Mouse (Mus musculus): ENCODE data around the gene Camta1.

The Camta1 gene

DNA sequence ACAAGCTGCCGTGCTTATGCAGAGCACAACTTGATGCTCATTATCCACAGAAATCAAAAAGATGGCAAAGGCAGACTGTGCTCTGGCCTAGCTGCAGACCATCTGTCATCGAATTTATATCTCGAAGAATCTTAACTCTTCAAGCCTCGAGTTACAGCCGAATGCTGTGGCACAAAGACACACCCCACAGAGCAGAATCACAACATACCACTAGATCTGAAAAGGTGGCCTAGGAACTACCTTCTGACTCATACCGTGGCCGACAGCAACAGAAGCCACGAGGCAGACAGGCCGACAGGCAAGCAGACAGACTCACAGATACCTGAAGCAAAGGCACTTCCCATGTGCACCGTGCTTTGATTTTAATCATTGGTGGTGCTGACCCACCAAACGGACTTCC, 758.0 kb downstream of the Camta1 start:
- in situ Hi-C loops (cut with MboI; ENCODE audit: low sequenced_read_pairs): no loop called here

DNA sequence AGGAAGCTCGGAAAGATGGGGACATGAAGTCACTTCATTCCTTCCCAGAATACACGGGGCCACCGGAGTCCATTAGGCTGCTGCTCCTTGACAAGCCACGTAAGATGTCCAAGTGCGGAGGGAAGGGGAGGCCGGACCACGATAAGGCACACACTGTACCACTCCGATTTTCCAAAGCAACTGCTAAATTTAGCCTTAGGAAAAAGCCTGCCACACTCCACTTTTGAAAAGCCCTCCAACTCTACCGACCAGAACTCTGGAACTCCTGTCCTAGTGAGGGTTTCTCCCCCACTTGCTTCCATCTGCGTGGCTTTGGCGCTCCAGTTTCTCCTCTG, 764.6 kb downstream of the Camta1 start:
- in situ Hi-C loops (cut with MboI; ENCODE audit: low sequenced_read_pairs): loop anchor here (25.0 kb wide), 1 partner anchor 790 kb away; no protein-coding TSS in a partner anchor

DNA sequence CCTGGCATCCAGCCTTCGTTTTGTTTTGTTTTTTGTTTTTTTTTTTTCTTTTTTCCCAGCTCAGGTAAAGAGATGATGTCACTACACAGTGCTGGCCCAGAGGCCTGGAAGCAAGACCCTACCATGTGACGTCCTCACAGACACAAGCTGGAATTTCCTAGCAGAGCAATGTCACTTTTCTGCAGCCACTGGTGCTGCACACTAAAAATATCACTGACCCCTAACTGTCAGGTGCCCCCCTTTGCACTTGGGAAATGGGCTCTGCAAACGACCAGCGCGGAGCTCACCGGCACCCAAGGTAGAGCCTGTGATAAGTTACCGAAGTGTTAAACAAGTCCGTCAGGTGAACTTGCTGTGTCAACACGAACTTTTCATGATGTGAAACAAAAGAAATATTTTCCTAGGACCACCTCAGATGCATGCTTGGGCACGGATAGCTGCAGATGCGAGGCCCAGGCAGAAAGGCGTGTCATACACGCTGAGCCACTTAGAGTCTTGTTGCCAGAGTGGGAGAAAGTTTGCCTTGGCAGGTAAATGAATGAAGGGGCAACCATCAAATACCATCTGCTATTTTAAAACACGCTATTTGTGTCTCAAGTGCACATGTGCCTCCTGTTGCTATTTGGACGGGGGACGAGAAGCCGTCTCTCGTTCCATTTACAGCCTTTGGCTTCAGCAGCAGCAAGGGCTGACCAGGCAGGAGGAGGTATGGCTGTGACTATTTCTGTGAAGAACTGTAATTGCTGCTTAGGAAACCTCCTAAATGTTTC, 765.2 kb downstream of the Camta1 start:
- in situ Hi-C loops (cut with MboI; ENCODE audit: low sequenced_read_pairs): loop anchor here (25.0 kb wide), 1 partner anchor 791 kb away; no protein-coding TSS in a partner anchor

DNA sequence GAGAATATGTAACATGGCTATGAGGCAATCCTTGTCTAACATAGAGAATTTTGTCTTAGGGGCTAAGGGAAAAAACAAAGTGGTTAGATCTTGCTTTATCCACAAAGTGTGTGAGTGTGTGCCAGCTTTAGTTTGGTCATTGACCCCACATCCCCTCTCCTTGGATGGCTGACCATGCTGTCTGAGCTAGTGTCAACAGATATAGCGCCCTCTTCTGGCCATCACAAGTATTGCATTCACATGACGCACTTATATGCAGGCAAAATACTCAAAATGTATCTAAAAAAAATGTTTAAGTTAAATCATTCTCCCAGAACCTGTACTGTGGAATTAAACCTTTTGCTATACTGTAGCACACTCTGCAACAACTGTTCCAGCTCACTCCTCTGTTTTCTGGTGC, 766.5 kb downstream of the Camta1 start:
- in situ Hi-C loops (cut with MboI; ENCODE audit: low sequenced_read_pairs): loop anchor here (25.0 kb wide), 1 partner anchor 792 kb away; no protein-coding TSS in a partner anchor

DNA sequence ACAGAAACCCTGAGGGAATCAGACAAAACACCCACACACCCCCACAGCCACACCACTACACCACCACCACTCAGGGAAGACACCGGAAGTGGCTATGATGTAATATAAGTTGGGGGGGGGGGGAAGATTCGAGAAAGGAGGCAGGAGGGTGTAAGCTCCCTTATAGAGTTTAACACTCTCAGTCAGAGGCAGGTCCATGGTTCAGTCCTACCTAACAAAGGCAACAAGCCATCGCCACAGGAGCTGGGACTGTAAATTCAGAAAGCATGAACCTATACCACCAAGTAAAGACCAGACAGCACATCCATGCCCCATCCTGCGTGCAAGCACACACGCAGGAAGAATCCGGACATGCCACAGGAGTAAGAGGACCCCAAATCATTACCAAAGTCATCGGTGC, 772.4 kb downstream of the Camta1 start, which contains the start of gene Gm13090:
Gene Gm13090 (plus strand): TSS at position 301 of the 400 bp plus-strand sequence.
- in situ Hi-C loops (cut with MboI; ENCODE audit: low sequenced_read_pairs): loop anchor here (25.0 kb wide), 1 partner anchor 798 kb away; no protein-coding TSS in a partner anchor

DNA sequence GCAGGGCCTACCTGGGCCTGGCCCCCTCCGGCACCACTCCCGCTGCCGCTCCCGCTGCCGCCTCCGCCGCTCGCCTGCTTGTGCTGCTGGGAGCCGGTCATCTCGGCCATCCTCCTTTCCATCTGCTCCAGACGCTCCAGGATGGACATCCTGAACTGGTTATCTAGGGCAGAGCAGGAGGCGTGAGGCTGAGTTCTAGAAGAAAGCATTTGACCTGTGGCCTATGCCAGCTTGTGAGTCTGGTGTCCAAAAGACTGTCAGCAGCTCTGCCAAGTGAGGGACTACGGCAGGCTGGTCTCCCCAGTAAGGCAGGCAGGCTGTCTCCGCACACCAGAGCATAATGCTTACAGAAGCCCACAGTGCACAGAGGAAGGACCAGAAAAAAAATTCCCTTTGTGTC, 772.9 kb downstream of the Camta1 start:
- in situ Hi-C loops (cut with MboI; ENCODE audit: low sequenced_read_pairs): loop anchor here (25.0 kb wide), 1 partner anchor 798 kb away; no protein-coding TSS in a partner anchor

DNA sequence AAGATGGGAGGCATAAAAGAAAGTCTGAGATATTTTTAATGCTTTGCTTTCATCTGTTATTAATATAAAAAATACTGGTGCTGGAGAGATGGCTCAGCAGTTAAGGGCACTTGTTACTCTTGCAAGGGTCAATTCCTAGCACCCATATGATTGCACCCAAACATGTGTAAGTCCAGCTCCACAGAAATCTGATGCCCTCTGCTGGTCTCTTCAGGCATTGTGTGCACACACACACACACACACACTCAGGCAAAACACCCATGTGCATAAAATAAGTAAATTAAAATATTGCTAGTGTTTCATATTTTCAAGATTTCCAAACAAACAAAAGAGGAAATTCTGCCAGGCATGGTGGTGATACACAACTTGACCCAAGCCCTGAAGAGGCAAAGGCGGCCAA, 774.3 kb downstream of the Camta1 start:
- in situ Hi-C loops (cut with MboI; ENCODE audit: low sequenced_read_pairs): loop anchor here (25.0 kb wide), 1 partner anchor 800 kb away; no protein-coding TSS in a partner anchor

DNA sequence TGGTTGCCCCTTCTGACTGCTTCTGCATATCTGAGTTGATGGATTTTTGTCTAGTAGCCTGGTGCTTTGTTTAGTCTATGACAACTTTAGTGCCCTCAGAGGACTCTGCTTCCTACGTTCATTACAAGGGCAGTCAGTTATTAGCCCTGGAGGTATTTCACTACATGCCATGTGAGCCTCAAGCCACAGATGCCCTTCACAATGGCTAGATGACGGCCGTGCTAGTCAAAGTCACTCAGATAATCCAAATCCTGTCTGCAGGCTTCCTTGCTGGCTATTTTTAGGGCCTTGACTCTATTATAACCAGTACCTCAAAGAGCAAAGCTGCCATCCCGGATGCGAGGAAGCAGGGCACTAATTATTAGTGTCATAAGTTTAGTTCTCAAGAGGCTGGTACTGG, 778.6 kb downstream of the Camta1 start:
- in situ Hi-C loops (cut with MboI; ENCODE audit: low sequenced_read_pairs): loop anchor here (25.0 kb wide), 1 partner anchor 804 kb away; no protein-coding TSS in a partner anchor

DNA sequence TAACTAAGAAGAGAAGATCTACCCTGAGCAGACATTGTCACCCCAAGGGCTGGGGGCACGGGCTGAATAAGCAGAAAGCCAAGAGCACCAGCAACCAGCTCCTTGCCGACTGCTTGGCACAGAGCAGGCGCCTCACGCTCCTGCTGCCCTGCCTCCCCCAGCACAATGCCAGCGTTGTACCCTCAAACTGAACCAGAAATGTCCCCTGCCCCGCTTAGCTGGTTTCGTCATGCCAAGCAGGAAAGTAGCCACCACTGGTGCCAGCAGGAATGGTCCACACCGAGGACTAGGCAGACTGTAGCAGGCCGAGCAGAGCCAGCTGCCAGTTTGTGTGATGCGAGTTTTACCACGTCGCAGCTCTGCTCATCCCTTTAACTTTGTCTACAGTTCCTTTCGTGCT, 779.7 kb downstream of the Camta1 start:
- in situ Hi-C loops (cut with MboI; ENCODE audit: low sequenced_read_pairs): loop anchor here (25.0 kb wide), 1 partner anchor 805 kb away; no protein-coding TSS in a partner anchor

DNA sequence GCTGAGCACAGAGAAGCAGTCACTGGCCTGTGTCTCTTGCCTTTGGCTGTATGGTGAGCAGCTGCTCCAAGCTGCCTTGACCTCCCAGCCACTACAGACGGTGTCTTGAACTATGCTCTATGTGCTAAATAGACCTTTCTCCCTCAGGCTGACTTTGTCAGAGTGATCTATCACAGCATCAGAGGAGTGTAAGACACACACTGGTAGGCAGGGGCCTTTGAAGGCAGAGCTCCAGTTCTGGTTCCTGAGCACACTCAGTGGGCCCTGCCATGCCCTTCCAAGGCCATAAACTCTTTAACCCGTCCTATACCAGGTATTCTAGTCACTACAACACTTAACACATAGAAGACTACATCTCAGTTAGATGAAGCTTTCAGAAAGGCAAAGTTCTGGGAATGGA, 780.3 kb downstream of the Camta1 start:
- in situ Hi-C loops (cut with MboI; ENCODE audit: low sequenced_read_pairs): loop anchor here (25.0 kb wide), 1 partner anchor 806 kb away; no protein-coding TSS in a partner anchor

DNA sequence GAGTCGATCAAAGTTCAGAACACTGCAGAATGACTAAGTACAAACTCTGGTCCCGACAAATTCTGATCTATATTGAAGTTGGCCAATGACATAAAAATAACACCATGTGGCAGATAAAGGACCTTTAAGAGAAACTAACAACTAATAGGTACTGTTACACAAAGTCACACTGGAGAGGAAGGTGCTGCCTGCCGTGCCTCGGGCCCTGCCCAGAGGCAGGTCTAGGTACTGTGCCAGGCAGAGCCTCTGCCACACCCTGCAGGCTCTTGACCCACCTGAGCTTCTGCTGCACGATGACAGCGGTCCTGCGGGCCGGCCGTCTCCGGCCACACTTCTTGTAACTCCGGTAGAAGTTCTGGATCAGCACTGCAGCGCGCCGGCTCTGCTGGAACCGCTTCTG, 786.9 kb downstream of the Camta1 start:
- in situ Hi-C loops (cut with MboI; ENCODE audit: low sequenced_read_pairs): loop anchor here (25.0 kb wide), 1 partner anchor 812 kb away; no protein-coding TSS in a partner anchor

DNA sequence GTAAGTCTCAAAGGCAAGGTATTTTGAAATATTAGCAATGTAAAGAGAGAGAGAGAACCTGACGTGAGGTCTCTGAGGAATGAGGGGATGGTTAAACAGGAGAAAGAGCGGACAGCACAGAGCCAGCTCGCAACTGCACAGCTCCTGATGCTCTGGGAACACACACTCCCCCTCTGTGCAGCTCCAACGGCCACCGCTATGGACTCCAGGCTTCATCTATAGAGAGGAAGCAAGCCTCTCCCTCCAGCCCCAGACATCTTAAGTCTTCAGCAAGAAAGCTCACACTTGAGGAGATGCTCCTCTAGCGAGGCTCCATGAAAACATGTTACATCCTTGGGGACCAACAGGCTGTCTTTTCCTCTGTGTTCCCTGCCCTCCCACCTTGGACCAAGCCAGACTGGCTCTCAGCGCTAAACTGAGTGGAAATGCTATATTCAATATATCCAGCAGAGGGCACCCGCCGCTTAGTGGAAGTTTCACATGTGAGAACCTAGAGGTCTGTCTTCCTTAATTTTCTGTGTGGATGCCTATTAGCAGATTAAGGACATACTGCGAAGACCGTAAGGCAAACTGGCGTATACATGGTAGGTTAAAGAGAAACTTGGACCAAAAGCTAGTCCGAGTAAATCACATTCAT, 788.5 kb downstream of the Camta1 start:
- in situ Hi-C loops (cut with MboI; ENCODE audit: low sequenced_read_pairs): no loop called here

DNA sequence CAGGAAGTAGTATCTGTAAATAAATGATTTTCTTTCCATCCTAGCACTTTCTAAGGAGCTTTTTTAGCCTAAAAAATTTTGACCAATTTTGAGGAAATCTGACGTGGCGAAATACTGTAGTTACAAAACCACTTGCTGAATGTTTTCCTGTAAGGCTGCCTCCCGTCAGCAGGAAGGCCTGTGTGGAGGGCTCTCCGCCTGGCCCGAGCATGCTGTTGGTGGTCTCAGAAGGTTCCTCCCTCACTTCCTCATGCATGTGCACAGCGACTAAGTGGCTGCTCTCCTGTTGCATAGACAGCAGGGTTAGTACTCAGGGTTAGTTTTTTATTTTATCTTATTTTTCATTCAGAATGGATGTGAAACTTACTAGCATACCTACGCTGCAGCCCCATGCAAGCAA, 790.7 kb downstream of the Camta1 start:
- in situ Hi-C loops (cut with MboI; ENCODE audit: low sequenced_read_pairs): no loop called here

DNA sequence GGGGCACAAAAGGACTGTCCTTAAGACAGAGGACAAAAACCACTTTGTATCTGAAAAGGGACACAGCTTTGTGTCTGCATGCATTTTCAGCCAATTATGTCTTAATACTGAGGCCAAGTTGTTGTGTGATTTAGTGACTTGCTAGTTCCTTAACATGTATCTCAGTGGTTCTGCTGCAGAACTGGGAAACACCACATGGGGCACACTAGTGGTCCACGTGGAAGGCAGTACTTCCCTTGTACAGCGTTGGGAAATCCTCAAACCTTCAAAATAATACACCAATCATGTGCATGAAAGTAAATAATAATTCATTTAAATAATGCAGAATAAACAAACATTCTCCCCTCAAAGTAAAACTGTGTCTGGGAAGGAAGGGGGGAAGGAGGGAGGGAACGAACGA, 792.9 kb downstream of the Camta1 start:
- in situ Hi-C loops (cut with MboI; ENCODE audit: low sequenced_read_pairs): no loop called here

DNA sequence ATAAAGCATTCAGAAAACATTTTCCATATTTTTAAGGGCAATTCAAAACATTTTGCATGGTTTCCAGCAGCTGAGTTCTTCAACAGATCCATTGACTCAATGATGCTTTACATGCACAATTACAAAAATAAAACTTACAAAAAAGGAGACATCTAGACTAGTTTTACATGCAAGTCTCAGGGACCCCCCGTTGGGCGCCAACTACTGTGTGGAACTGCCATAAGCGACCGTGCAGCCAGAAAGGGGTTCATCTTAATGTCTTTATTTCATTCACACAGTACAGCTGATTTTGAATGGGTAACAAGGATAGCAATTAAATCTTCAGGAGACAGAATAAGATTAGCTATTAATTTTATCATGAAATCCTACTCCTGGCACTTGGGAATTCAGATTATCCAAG, 802.1 kb downstream of the Camta1 start:
- in situ Hi-C loops (cut with MboI; ENCODE audit: low sequenced_read_pairs): no loop called here

DNA sequence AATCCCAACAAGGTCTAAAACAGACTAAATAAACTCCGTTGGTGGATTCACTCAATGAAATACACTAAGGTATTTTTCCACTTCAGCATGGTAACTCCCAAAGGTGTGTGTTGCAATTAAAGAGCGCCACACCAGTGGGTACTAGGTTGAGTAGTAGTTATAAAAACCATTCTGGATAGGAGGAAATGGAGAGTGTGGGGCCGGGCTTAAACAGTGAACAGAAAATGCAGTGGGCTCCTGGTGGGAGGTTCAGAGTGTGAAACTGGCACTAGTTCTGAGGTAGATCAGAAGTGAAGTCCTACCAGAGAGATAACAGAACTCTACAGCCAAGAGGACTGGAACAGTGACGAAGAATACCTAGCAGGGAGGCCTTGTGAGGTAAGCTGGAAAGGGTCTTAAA, 803.0 kb downstream of the Camta1 start:
- in situ Hi-C loops (cut with MboI; ENCODE audit: low sequenced_read_pairs): no loop called here

DNA sequence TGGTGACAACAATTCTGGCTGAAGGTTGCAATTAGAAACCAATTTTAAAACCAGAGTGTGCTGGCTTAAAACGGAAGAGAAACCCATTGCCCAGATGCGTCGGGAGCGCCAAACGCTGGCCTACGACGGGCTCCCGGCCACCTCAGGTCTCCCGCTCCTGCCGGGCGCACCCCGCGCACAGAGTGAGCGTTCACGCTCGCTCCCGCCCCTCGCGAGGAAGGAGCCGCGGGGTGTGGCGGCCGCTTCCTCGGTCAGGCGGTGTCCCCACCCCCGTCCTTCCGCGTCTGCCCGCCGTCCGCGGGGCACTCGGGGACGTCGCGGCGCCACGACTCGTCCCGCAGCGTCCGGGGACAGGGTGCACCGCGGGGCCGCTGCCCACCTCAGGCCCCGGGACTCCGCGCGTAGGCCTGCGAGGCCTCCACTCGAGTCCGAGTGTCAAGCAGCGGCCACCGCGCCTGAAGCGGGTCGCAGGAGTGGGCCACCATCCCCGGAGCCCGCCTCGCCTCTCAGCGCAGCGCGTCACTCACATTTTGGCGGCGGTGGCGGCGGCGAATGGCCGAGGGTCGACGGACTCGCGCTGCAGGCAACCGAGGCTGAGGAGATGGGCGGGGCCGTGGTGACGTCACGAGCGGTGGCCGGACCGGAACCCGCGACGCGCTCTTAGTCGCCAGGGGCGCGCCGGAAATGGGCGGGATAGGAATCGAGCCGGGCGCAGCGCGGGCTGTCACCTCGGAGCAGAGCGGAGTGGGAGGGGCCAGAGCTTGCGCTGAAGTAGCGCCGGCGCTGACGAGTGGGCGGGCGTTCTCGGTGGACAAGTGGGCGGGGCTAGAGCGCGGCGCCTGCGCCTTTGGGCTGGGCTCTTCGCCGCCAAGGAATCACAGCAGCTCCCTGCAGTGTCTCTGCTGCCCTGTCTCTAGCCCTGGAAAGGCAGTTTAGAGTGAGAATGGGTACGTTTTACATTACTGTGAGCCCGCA, 804.0 kb downstream of the Camta1 start, which contains the start of gene Vamp3:
Gene Vamp3 (minus strand): TSS at position 617 of the 975 bp plus-strand sequence.
- in situ Hi-C loops (cut with MboI; ENCODE audit: low sequenced_read_pairs): no loop called here

DNA sequence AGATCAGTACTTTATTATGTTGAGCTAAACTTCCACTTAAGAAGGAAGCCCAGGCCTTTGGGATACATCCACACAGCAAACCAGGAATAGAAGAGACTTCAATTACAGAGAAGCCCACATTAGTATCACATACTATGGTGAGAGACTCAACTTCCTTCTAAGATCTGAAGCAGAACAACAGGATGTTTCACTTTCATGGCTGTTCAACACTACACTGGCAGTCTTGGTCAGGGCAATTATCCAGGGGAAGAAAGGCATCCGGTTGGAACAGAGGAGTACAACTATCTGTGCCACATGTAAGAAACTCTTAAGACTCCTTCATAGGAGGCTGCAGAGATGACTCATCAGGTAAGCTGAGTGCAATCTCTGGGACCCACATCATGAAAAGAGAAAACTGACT, 810.5 kb downstream of the Camta1 start:
- in situ Hi-C loops (cut with MboI; ENCODE audit: low sequenced_read_pairs): no loop called here

DNA sequence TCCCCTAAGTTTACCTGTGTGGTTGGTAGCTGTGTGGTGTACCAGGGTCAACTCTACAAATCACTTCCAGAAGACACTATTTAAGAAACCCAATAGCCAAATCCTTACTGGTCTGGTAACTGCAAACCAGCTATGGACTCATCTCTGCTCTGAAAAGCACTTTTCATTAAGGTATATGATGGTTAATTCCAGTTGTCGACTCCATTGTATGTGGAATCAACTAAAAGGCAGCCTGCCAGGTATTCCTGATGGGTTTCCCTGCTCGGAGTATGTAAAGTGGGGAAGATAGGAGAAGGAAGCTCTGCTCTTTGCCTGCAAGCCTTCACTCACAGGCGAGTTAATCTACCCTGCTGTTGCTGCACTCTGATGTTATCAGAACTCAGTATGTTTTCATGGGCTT, 815.2 kb downstream of the Camta1 start:
- in situ Hi-C loops (cut with MboI; ENCODE audit: low sequenced_read_pairs): no loop called here

DNA sequence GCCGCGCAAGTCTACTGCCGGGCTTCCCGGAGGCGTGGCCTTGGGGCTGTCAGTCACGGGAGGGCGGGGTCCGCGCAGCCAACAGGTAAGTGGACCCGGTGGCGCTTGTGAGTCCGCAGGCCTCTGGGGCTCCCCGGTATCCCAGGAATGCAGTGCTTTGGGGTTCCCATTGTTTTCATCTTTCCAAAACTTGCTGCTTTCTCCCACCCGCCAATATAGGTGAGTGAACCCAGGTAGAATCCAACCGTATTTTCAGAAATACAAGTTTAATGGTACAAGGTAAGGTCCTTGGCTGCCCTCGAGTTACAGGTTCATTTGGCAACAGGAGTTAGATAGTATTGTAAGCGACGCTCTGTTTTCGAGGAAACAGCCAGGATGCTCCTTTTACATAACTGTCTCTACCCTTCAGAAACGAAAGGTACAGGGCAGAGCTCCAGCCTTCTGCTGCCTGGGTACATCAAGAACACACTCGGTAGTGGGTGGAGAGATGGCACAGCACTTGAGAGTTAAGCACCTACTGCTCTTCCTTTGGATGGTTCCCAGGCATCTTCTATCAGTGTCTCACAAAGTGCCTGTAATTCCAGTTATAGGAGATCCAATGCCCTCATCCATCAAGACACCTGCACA, 816.6 kb downstream of the Camta1 start:
- in situ Hi-C loops (cut with MboI; ENCODE audit: low sequenced_read_pairs): no loop called here
